Mouse (Mus musculus) T-helper 17 cell (primary cell): ENCODE measurements at regions not wholly inside any gene's neighbourhood (a gene's known extent, or its start where the extent isn't known, plus 50 kb on each side); places are given as distances from the start of the nearest gene placed in this dataset.

Experiments used
- in situ Hi-C, 2 experiments: fragments of 300-600 bp; cut with MboI, MseI; formaldehyde crosslinking; loops; 1 replicate in 1 of 2; 2 replicates in 1 of 2; pipeline ENCODE4 v1.15.1; 2025; ENCODE audit warnings: high pct_unique_total_duplicates in 2 of 2

DNA sequence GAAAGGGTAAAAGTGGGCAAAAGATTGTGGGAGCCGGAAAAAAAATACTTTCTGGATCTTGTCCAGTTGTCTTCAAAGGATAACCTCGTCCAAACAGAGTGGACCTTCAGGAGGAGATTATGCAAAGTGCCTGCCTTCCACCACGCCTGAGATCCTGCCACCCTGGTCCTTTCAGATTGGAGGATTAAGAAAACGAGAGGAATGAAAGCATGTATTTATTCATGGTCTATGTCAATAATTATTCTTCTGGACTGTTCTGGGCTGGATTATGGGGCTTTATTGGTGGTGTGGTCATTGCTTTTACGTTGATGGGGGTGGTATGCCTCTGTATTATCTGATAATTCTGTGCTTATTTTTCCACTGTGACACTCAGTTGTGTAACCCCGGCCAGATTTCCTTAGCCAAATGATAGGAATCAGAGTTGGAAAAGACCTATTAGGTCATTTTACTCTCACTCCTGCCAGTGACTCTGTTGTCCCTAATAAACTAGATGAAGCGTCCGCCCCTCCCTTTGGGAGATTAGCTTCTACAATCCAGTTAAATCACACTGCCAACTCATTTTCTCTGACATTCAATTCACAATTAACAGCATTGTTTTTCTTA, 656.3 kb downstream of the Slc22a22 start:
- in situ Hi-C loops: no loop called here

DNA sequence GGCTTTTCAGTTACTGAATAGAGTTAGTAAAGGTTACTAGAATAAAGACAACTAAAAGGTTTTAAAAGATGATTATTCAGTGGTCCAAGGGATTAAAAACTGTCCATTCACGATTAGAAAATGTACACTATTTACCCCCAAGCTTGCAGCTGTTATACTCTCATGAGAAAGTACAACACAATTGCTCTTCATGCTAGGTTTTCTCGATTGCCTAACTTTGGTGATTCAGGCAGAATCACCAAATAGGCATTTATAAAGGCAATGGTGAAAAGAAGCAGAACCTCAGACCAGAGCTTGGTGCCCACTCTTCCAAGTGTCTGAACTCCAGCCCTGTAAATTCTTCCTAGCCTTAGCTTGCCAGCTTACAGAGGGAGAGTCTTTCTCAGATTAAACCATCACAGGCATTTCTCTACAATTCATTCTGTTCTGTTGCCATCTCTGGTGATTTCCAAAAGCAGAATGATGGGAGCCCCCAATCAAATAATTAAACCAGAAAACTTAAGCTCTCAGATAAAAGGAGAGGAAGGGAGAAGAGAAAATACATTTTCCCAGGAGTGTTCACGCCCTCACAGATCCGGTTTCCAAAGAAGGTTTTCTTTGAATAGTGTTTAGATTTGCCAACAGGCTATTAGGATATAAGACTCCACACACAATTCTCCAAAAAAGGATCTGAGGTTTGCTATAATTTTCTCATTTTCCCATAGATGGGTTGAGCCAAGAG, 657.0 kb downstream of the Slc22a22 start:
- in situ Hi-C loops: no loop called here

DNA sequence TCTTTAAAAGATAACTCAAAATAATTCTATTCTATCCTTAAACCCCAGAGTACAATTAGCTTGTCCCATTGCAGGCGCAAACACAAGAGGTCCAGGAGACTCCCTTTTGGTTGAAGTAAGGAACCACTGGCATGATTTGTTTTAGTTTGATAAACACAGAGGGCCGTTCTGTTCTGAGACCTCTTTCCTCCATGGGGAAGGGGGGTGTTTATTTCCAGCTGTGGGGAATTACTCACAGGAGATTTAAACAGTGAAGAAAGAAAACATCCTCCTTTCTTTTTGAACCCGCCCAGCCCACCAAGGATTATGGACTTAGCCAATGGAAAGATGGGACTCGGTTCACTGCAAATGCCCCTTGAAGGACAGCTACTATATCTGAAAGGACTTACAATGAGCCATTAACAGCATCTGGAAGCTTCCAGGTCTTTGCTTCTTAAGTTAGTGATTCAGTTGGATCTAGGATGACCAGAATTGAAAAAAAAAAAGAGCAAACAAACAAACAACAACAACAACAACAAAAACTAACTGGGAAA, 659.2 kb downstream of the Slc22a22 start:
- in situ Hi-C loops: no loop called here

DNA sequence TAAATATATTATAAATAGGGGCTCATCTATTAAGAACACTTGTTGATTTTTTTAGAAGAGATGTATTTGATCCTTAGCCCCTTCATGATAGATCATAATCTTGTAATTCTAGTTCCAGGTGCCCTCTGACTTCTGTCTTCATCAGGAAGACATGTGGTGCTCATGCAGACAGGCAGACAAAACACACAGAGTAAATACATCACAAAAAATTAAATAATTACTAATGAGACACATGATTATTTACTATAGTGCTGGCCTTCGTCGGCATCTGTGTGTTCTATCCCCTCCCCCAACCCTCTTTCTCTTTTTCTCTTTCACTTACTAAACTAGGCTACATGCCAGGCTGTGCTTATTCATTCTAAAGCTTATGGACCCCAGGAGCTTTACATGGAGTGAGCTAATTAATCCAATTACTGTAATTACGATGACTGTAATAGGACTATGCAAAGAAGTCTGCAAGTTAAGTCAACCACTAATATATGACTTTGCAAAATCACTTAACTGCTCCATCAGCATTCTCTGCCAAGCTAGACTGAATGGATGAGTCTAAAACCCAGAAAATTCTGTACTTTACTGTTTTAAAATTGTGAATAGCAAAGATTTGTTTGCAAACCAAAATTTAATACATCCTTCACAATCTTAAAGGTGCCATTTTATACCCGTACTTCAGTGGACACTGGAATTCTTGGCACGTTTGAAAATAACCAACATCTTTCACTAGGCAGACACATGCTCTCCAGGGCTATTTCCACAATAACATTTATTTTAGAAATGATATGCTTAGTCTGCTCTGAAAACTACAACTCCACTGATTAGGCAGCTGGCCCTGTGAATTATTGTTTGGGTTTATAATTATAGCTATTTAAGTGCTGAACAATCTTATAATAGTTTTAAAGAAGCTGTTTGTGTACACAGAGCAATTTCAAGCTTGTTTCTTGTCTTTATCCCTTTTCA, 659.9 kb downstream of the Slc22a22 start:
- in situ Hi-C loops: no loop called here

DNA sequence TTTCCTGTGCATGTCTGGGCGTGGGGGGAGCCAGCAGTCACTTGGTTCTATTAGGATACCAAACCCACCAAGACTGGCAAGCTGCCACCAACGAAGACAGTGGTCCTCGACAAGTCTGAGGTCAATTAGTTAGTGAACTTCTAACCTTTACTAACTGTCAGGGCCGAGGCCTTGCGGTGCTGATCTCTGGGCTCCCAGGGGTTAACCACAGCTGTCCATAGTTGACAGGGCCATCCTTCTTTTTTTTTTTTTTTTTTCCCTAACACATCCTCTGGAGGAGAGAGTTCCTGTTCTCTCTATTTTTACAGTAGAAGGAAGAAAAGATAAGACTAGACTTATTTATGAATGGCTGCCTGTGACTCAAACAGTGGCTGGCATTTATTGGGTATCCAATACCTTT, 663.5 kb downstream of the Slc22a22 start:
- in situ Hi-C loops: no loop called here

DNA sequence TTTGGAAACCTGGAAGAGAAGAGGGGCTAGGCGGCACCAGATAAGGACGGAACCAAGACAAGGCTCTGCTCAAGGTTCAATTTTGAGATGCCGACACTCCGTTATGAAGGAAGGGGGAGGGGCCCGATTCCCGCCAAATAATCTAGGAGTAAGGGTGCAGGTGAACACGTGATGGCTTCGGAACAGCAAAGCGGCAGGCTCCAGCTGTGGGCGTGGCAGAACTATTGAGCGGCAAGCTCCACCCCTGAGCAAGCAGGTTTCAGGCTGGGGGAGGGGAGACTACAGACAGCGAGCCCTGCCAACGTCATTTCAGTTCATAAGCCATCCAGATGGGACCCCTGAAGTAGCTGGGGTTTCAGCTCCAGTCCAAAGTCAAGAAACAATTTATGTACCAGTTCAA, 667.3 kb downstream of the Slc22a22 start:
- in situ Hi-C loops: no loop called here

DNA sequence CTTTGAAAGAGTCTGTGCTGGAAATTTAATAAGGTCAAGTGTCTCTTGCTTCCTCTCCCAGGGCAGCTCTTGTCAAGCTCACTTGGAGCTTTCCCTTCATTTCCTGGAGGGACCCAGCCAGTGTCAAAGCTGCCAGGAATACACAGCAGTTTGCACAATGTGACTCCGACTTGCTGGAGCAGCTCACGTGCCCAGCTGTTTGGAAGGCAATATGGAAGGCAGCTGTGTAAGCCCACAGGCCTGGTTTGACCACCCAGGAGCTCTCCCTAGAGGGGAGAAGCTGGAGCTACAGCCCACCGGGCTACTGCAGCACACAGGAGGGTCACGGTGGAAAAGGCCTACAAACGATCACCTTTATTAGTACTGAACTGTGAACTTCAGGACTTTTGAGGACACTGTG, 669.8 kb downstream of the Slc22a22 start:
- in situ Hi-C loops: no loop called here

DNA sequence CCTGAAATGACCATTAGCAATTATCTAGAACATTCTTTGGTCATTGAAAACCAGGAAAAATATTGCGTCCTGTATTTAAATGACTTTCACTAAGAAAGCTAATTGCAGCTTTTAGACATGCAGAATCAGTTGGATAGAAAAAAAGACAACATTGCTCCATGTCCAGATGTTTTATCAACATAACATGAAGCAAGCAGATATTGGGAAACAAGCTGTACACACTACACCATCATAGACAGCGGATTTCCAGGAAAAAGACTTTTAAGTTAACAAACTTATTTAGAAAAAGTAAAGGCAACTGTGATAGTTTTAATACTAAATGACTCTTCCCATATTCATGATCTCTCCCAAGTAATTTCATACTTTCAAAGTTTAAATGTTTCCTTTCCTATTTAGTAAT, 675.5 kb downstream of the Slc22a22 start:
- in situ Hi-C loops: no loop called here

DNA sequence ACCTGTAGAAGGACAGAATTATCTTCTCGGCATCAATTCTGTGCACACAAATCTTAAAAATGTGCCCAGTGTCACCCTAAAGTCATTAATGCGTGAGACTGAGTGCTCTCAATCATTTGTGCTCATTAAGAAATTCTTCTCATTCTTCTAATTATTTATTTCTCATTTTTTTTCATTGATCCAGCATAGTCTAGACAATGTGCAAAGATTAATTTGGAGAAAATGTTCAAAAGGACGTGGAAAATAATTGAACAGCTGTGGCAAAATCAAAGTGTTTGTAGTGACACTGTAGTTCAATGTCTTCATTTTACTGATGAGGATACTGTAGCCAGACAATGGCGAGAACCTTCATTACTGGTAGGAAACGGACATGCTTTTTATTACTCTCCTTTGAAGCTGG, 702.0 kb downstream of the Slc22a22 start:
- in situ Hi-C loops: no loop called here

DNA sequence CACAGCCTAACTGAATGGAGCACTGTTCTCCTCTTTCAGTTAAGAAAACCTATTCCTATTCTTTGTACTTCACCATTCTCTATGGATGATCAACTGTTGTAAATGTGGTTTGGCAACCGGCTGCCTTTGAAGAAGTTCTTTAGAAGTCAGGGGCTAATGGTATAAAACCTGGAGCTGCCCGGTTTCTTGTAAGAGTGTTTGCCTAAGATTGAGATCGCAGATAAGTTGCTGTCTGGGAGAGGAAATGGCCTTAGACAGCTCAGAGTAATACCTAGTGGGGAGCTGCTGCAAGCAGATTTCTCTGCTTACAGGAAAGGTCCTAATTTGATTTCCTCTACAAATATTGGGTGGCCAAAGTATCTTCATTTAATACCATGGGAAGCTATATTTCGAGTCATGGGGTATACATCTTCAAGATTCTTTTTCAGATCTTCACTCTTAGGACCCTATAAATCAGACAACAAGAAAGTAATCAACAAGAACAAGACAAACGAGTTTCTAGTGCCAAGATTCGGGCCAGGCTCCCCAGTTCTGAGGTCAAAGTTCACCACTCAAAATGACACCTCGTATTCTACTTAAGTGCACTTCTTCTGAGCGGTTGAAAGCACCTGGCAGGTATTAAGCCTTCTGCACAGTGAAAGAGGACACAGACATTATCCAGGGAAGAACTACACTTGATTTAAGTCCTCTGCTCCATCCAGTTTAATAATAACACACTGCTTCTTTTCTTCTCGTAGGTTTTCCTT, 702.6 kb downstream of the Slc22a22 start:
- in situ Hi-C loops: no loop called here

DNA sequence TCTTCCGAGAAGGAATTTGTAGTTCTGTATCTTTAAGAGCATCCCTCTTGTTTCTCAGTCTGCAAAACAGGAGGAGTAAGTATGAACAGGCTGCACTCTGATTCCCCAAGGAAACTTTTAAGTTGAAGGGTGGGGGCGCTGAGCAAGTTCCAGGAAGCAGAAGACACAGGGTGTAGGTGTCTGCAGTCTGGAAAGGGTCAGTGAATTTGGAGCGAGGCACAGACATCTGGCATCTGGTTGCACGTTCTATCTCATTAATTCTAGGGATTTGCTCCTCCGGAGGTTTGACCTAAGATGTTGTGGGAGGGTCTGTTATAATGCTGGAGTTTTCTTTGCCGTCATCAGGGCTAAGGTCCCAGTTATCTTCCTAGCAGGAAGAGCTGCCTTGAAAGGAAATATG, 711.1 kb downstream of the Slc22a22 start:
- in situ Hi-C loops: no loop called here

DNA sequence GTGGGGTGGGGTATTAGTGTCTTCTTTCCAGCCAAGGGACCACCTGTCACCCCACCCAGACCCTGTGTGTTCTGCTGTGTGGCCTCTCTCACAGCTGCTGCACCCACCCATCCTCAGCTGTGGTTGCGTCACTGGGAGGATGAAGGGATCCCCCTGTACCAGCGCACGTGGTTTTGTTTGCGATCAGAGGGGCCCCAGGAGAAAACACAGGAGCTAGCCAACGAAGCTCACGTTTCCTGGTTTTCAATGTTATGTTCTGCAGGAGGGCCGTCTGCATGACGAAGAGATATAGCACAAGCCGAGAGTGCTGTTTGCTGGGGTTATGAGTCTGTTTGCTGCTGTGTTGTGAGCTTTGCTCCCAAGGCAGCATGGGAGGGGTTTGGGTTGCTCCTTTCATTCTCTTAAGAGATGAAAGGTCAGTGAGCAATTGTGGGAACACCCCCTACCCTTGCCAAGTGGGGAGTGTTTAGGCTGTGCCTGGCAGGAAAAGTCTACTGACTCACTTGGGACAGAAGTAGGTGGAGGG, 712.4 kb downstream of the Slc22a22 start:
- in situ Hi-C loops: no loop called here

DNA sequence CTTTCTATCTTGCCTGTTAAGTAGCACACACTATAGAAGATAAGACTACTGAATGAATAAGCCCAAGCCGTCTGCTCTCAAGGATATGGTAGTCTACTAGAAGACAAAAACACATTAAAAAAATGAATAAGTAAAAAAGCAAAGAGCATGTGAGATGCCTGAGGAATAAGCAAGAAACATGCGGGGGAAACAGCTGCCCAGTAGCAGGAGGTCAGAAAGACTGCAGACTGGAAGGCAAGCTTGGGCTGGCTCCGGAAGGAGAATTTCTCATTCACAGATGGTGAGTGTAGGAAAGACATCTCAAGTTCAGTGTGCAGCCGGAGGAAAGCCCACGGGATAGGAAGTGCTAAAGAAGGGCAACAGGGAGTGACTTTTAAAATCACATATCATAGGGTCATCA, 713.4 kb downstream of the Slc22a22 start:
- in situ Hi-C loops: no loop called here

DNA sequence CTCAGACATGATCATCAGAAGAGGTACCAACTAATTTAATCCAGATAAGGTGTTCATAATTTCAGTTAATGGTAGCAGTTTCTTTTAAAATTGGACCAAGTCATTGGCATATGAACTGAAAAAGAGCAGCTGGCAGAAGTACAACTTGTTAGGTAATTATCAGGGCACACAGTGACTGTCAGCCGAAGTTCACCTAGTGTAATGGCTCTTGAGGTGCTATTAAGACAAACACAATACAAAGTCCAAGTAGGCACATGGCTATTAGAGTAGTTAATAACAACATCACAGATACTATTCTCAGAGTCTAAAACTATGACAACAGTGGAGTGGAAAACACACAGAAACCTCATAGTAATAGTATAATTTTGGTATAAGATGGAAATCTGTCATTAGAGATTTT, 730.7 kb downstream of the Slc22a22 start:
- in situ Hi-C loops: no loop called here

DNA sequence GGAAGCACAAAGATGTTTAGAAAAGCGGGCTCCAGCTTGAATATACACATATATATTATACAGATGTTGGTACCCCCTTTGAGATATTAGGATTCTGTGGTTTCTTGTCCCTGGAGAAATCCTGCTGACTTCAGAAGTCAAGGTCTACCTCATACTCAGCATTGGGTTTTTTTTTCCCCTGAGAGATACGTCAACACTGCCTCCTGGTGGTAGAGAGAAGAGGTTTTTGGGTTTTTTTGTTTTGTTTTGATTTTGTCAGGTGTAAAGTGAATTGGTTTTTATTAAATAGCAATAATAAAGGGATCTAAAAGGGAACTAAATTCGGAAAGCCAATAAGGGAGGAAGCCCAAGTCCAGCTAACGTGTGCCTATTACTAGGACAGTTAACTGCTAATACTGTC, 732.5 kb downstream of the Slc22a22 start:
- in situ Hi-C loops: no loop called here
